Mouse (Mus musculus): ENCODE measurements around the gene Zmynd15. TPM values are rescaled to one million over a fixed set of nuclear protein-coding genes. Genes with fewer than 3 reads are reported as not detected.
"Not testable (repeated sequence)": the region's sequence is repeated elsewhere in the genome, so short reads cannot be mapped to it uniquely, and the experiment has no call there.

Gene Zmynd15
- polyA plus RNA-seq (2015; fragmentation: Nextera tagmentation; extraction: Ambion mirVana), result 1.5 and 1.7 TPM in 2 replicates

- Histone ChIP-seq H3K9ac (ENCODE audit: low read length) (peak within 1 kb of the TSS; percentile 82), H3K36me3 (ENCODE audit: control insufficient read depth, insufficient read depth) (0 out of 2 replicates have a peak, but pooled peaks cover 2% of the 10 kb centered on the region), H3K4me1 (ENCODE audit: control insufficient read depth, insufficient read depth, low read length) (peaks cover 7% of the 10 kb centered on the region; the same call in 1 of the 2 replicates), H3K9me3 (replicated peaks; ENCODE audit: control insufficient read depth, low read length) (0 out of 2 replicates have a peak, but pooled peaks cover 2% of the 10 kb centered on the region), H3K27me3 (ENCODE audit: control insufficient read depth, insufficient read depth, low read length) (peaks cover 15% of the 10 kb centered on the region), H3K4me2 (ENCODE audit: low read depth, low read length) (peak within 1 kb of the TSS; percentile 97), H3K27ac (ENCODE audit: low read length) (peak within 1 kb of the TSS; percentile 51; the same call in 1 of the 2 replicates), H3K4me3 (ENCODE audit: low read length) (peak within 1 kb of the TSS; percentile 76)
- 0 out of 2 replicates have a peak, but pooled peaks have one; percentile 2 for ATAC-seq (replicated peaks; ENCODE audit: extremely low read depth, insufficient read depth, low FRiP score)
- WGBS, result 14% methylated on average over 31 of the region's 32 CpGs
These were observed at the start of gene Zmynd15 for GRCm38 (mm10) chr11:70458688-70459600. TSS of gene Zmynd15 (plus strand) at chr11:70459433.

DNA sequence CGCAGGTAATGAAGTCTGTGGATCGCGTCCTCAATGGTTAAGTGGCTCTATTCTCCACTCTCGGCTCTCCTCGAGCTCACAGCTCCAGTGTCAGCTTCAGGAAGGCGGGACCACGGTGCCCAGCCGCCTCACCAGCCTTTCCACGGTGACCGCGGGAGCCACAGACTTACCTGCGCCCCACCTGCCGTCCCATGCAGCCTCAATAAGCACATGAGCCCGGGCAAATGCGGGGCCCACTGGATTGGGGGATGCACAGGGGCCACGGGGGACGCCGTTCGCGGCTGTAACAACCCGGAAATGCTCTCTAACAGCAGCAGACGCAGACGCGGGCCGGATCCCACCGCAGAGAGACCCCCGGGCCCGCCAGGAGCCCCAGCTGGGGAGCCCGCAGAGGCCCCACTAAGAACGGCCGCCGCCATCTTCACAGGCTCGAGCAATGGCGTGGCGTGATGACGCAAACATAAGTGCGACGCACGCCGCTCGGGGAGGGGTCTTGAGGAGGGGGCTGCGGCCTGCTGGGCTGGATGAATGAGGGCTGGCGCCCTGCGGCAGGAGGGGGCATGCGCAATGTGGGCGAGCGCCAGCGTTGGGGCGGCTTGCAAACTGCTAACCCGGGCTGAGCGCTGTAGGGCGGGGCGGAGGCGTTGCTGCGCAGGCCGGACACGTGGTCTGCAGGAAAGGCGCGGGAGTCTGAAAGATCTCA, 49.5 kb upstream of the Zmynd15 start, which contains the start of gene Pelp1:
Gene Pelp1, minus strand, starts transcription at position 438 of the 703 bp plus-strand sequence.
- Histone ChIP-seq H3K9me3 (replicated peaks; ENCODE audit: control insufficient read depth, low read length) (no peaks in the 10 kb centered on the region), H3K27me3 (ENCODE audit: control insufficient read depth, insufficient read depth, low read length) (no peaks in the 10 kb centered on the region), H3K36me3 (ENCODE audit: control insufficient read depth, insufficient read depth) (0 out of 2 replicates have a peak, but pooled peaks cover 5% of the 10 kb centered on the region), H3K4me3 (ENCODE audit: low read length) (peak within 1 kb of the TSS; percentile 96), H3K9ac (ENCODE audit: low read length) (peak within 1 kb of the TSS; percentile 99), H3K4me1 (ENCODE audit: control insufficient read depth, insufficient read depth, low read length) (peaks cover 15% of the 10 kb centered on the region), H3K27ac (ENCODE audit: low read length) (peak within 1 kb of the TSS; percentile 78), H3K4me2 (ENCODE audit: low read depth, low read length) (peak within 1 kb of the TSS; percentile 96)
- WGBS, result under 1% methylated on average over 59 of the region's 59 CpGs
- ATAC-seq (replicated peaks; ENCODE audit: extremely low read depth, insufficient read depth, low FRiP score), result peak; percentile 97

DNA sequence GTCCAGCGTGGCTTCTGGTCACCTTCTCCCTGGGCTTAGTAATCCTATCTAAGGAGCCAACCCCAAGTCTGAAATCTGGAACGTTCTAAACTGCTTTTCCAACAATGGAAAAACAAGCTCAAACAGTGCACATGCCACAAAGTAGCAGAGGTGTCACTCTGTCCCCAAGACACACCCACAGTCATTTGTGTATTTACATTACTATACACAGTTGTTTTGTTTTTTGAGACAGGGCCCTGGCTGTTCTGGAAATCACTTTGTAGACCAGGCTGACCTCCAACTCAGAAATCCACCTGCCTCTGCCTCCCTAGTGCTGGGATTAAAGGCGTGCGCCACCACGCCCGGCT, 49.0 kb upstream of the Zmynd15 start:
- Histone ChIP-seq H3K27ac (ENCODE audit: low read length) (peak overlapping the region; percentile 78; the same call in 1 of the 2 replicates), H3K9ac (ENCODE audit: low read length) (peak overlapping the region; percentile 99), H3K36me3 (ENCODE audit: control insufficient read depth, insufficient read depth) (0 out of 2 replicates have a peak, but pooled peaks cover 2% of the 10 kb centered on the region), H3K4me2 (ENCODE audit: low read depth, low read length) (peak overlapping the region; percentile 96), H3K4me3 (ENCODE audit: low read length) (peak overlapping the region; percentile 96), H3K9me3 (replicated peaks; ENCODE audit: control insufficient read depth, low read length) (no peaks in the 10 kb centered on the region), H3K4me1 (ENCODE audit: control insufficient read depth, insufficient read depth, low read length) (peaks cover 15% of the 10 kb centered on the region), H3K27me3 (ENCODE audit: control insufficient read depth, insufficient read depth, low read length) (no peaks in the 10 kb centered on the region)
- no peak for ATAC-seq (replicated peaks; ENCODE audit: extremely low read depth, insufficient read depth, low FRiP score)
- 60% methylated on average over 6 of the region's 6 CpGs for WGBS

DNA sequence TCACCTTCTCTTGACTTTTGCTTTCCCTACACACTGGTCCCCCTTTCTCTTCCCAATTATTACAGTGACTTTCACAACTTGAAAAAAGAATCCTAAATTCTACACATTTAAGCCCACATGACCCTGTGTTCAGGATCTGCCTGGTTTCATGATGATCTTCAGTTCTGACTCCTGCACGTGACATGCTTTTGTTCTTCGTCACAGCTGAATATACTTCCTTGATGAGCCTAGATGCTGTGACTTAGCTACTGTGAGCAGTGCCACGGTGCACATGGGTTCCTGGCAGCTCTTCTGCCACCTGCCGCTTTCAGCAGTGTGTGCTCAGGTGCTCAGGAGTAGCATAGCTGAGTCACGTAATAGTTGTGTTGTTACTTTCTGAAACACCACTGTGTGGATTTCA, 46.6 kb upstream of the Zmynd15 start:
- no peaks in the 10 kb centered on the region for H3K27me3 ChIP-seq (ENCODE audit: control insufficient read depth, insufficient read depth, low read length)
- ATAC-seq (replicated peaks; ENCODE audit: extremely low read depth, insufficient read depth, low FRiP score), result no peak
- peaks cover 15% of the 10 kb centered on the region for H3K4me1 ChIP-seq (ENCODE audit: control insufficient read depth, insufficient read depth, low read length)
- no peak overlapping the region for H3K4me2 ChIP-seq (ENCODE audit: low read depth, low read length)
- 74% methylated on average over 5 of the region's 5 CpGs for WGBS
- H3K9ac ChIP-seq (ENCODE audit: low read length), result no peak overlapping the region
- no peaks in the 10 kb centered on the region for H3K9me3 ChIP-seq (replicated peaks; ENCODE audit: control insufficient read depth, low read length)
- no peaks in the 10 kb centered on the region for H3K36me3 ChIP-seq (ENCODE audit: control insufficient read depth, insufficient read depth)
- H3K4me3 ChIP-seq (ENCODE audit: low read length), result no peak overlapping the region
- H3K27ac ChIP-seq (ENCODE audit: low read length), result no peak overlapping the region

- peaks cover 9% of the 10 kb centered on the region for H3K4me1 ChIP-seq (ENCODE audit: control insufficient read depth, insufficient read depth, low read length)
- no peaks in the 10 kb centered on the region for H3K9me3 ChIP-seq (replicated peaks; ENCODE audit: control insufficient read depth, low read length)
- no peak overlapping the region for H3K9ac ChIP-seq (ENCODE audit: low read length)
- H3K4me3 ChIP-seq (ENCODE audit: low read length), result no peak overlapping the region
- no peak for ATAC-seq (replicated peaks; ENCODE audit: extremely low read depth, insufficient read depth, low FRiP score)
- H3K36me3 ChIP-seq (ENCODE audit: control insufficient read depth, insufficient read depth), result no peaks in the 10 kb centered on the region
- H3K4me2 ChIP-seq (ENCODE audit: low read depth, low read length), result no peak overlapping the region
- 6% methylated on average over 3 of the region's 3 CpGs for whole genome bisulfite sequencing
- no peaks in the 10 kb centered on the region for H3K27me3 ChIP-seq (ENCODE audit: control insufficient read depth, insufficient read depth, low read length)
- no peak overlapping the region for H3K27ac ChIP-seq (ENCODE audit: low read length)
These were observed 45.3 kb upstream of the Zmynd15 start for GRCm38 (mm10) chr11:70413961-70414360.

- no peak overlapping the region for H3K27ac ChIP-seq (ENCODE audit: low read length)
- H3K4me1 ChIP-seq (ENCODE audit: control insufficient read depth, insufficient read depth, low read length), result no peaks in the 10 kb centered on the region
- 59% methylated on average over 4 of the region's 4 CpGs for WGBS
These were observed 41.0 kb upstream of the Zmynd15 start for GRCm38 (mm10) chr11:70418199-70418598.

DNA sequence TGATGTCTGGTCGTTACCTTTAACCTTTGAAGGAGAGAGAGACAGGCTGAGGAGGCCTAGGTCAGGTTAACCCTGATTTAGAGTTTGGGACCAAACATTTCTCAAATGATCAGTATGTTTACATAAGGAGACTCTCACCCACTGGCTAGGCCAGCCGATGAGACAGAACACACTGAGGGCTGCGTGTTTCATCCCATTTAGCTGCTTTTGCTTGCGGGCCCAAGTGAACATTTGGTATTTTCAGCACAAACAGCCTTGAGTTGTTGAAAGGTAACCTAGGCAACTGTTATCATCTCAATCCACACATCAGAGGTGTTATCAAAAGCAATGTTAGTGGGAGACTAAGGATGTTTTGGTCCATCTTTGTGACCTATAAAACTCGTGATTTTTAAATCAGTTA, 39.7 kb upstream of the Zmynd15 start:
- no peak for ATAC-seq (replicated peaks; ENCODE audit: extremely low read depth, insufficient read depth, low FRiP score)
- H3K27ac ChIP-seq (ENCODE audit: low read length), result no peak overlapping the region
- H3K4me2 ChIP-seq (ENCODE audit: low read depth, low read length), result no peak overlapping the region
- H3K9ac ChIP-seq (ENCODE audit: low read length), result no peak overlapping the region
- H3K4me1 ChIP-seq (ENCODE audit: control insufficient read depth, insufficient read depth, low read length), result no peaks in the 10 kb centered on the region
- H3K9me3 ChIP-seq (replicated peaks; ENCODE audit: control insufficient read depth, low read length), result no peaks in the 10 kb centered on the region
- WGBS, result 43% methylated on average over 5 of the region's 5 CpGs
- no peaks in the 10 kb centered on the region for H3K27me3 ChIP-seq (ENCODE audit: control insufficient read depth, insufficient read depth, low read length)
- no peaks in the 10 kb centered on the region for H3K36me3 ChIP-seq (ENCODE audit: control insufficient read depth, insufficient read depth)
- no peak overlapping the region for H3K4me3 ChIP-seq (ENCODE audit: low read length)

More at GRCm38 (mm10) chr11:70418199-70418598, 41.0 kb upstream of the Zmynd15 start:
- Histone ChIP-seq H3K36me3 (ENCODE audit: control insufficient read depth, insufficient read depth) (no peaks in the 10 kb centered on the region), H3K4me3 (ENCODE audit: low read length) (no peak overlapping the region), H3K9ac (ENCODE audit: low read length) (no peak overlapping the region), H3K9me3 (replicated peaks; ENCODE audit: control insufficient read depth, low read length) (no peaks in the 10 kb centered on the region), H3K4me2 (ENCODE audit: low read depth, low read length) (no peak overlapping the region), H3K27me3 (ENCODE audit: control insufficient read depth, insufficient read depth, low read length) (no peaks in the 10 kb centered on the region)
- no peak for ATAC-seq (replicated peaks; ENCODE audit: extremely low read depth, insufficient read depth, low FRiP score)

GRCm38 (mm10) chr11:70426598-70426997, 32.6 kb upstream of the Zmynd15 start:
- H3K9ac ChIP-seq (ENCODE audit: low read length); H3K27ac ChIP-seq (ENCODE audit: low read length): not testable (repeated sequence)

More at GRCm38 (mm10) chr11:70426598-70426997, 32.6 kb upstream of the Zmynd15 start:
- not testable (repeated sequence) for H3K9me3 ChIP-seq (replicated peaks; ENCODE audit: control insufficient read depth, low read length); H3K27me3 ChIP-seq (ENCODE audit: control insufficient read depth, insufficient read depth, low read length); H3K4me1 ChIP-seq (ENCODE audit: control insufficient read depth, insufficient read depth, low read length); H3K4me3 ChIP-seq (ENCODE audit: low read length); H3K4me2 ChIP-seq (ENCODE audit: low read depth, low read length); ATAC-seq (replicated peaks; ENCODE audit: extremely low read depth, insufficient read depth, low FRiP score); H3K36me3 ChIP-seq (ENCODE audit: control insufficient read depth, insufficient read depth)
- 70% methylated on average over 6 of the region's 6 CpGs for WGBS

All from heart, embryonic 16.5 days (tissue).